Mouse (Mus musculus) midbrain, embryonic 15.5 days (tissue): ENCODE measurements around the gene Insm1. TPM values are rescaled to one million over a fixed set of nuclear protein-coding genes. Genes with fewer than 3 reads are reported as not detected.

Source experiments
- ATAC-seq: fragments of 200-750 bp; cut with Nextera tagmentation; replicated peaks from 2 replicates; pipeline ENCODE4 v1.8.0; 2017; ENCODE audit warnings: moderate TSS enrichment
- H3K27ac ChIP-seq: fragments of 300-500 bp; sonication (generic); 2 replicates; pipeline ENCODE4 v1.5.1; 2015; ENCODE audit warnings: mild to moderate bottlenecking, inconsistent platforms
- H3K27me3 ChIP-seq: fragments of 300-500 bp; sonication (generic); replicated peaks from 2 replicates; pipeline ENCODE4 v1.6.1; 2015; ENCODE audit warnings: inconsistent platforms
- H3K36me3 ChIP-seq: fragments of 300-500 bp; sonication (generic); replicated peaks from 2 replicates; pipeline ENCODE4 v1.6.1; 2015; ENCODE audit warnings: inconsistent platforms
- H3K4me1 ChIP-seq: fragments of 300-500 bp; sonication (generic); 2 replicates; pipeline ENCODE4 v1.6.1; 2015; ENCODE audit warnings: inconsistent platforms
- H3K4me2 ChIP-seq: fragments of 300-500 bp; sonication (generic); 2 replicates; pipeline ENCODE4 v1.6.1; 2015; ENCODE audit warnings: inconsistent platforms, mild to moderate bottlenecking, moderate library complexity
- H3K4me3 ChIP-seq: fragments of 300-500 bp; sonication (generic); 2 replicates; pipeline ENCODE4 v1.5.1; 2015; ENCODE audit warnings: mild to moderate bottlenecking, inconsistent platforms
- H3K9ac ChIP-seq: fragments of 300-500 bp; sonication (generic); 2 replicates; pipeline ENCODE4 v1.6.1; 2015; ENCODE audit warnings: mild to moderate bottlenecking, inconsistent platforms
- H3K9me3 ChIP-seq: fragments of 300-500 bp; sonication (generic); 2 replicates; pipeline ENCODE4 v1.6.1; 2016; ENCODE audit warnings: inconsistent platforms
- WGBS: fragments of 180-500 bp; shearing (Covaris S2); methylation state at CpG from one replicate; pipeline ENCODE4 v1.1.7; 2015; ENCODE audit warnings: mixed read lengths; 5-methylcytosine and 5-hydroxymethylcytosine counted together
- polyA plus RNA-seq: library from polyadenylated mRNA; unstranded; fragments of >200 nt; fragmentation: Nextera tagmentation; extraction: Ambion mirVana; gene quantifications from 2 replicates; pipeline ENCODE4 v1.2.1, GENCODE M21; 2015

The Insm1 gene
- polyA plus RNA-seq, 1 experiment from 2014 or later: 3.5 TPM

- H3K4me1 ChIP-seq: peaks cover 52% of the 10 kb centered on the region
- peak overlapping the region; percentile 18 for H3K4me3 ChIP-seq
- peak overlapping the region; percentile 44 for H3K4me2 ChIP-seq
- WGBS: under 1% methylated on average over 40 of the region's 40 CpGs
- peak; percentile 0; the same call in 1 of the 2 replicates for ATAC-seq
- H3K27ac ChIP-seq: peak overlapping the region; percentile 35
- peaks cover 6% of the 10 kb centered on the region; the same call in 1 of the 2 replicates for H3K27me3 ChIP-seq
- no peak overlapping the region for H3K9ac ChIP-seq
- no peaks in the 10 kb centered on the region for H3K9me3 ChIP-seq
- H3K36me3 ChIP-seq: no peaks in the 10 kb centered on the region
Measured at GRCm38 (mm10) chr2:146218161-146218691, 3.5 kb upstream of the Insm1 start.

- Histone ChIP-seq H3K4me3 (peak overlapping the region; percentile 15), H3K4me2 (peak overlapping the region; percentile 44; the same call in 1 of the 2 replicates), H3K9ac (no peak overlapping the region), H3K9me3 (no peaks in the 10 kb centered on the region), H3K27ac (peak overlapping the region; percentile 35; the same call in 1 of the 2 replicates), H3K4me1 (peaks cover 57% of the 10 kb centered on the region), H3K36me3 (no peaks in the 10 kb centered on the region), H3K27me3 (peaks cover 6% of the 10 kb centered on the region; the same call in 1 of the 2 replicates)
- ATAC-seq: no peak
- 4% methylated on average over 19 of the region's 19 CpGs for WGBS
Measured at GRCm38 (mm10) chr2:146218881-146219535, 2.7 kb upstream of the Insm1 start.

- no peak for ATAC-seq
- H3K27ac ChIP-seq: no peak overlapping the region
- peaks cover 53% of the 10 kb centered on the region for H3K4me1 ChIP-seq
- H3K9ac ChIP-seq: no peak overlapping the region
- no peaks in the 10 kb centered on the region for H3K9me3 ChIP-seq
- H3K4me3 ChIP-seq: no peak overlapping the region
- 14% methylated on average over 11 of the region's 11 CpGs for WGBS
- no peaks in the 10 kb centered on the region for H3K36me3 ChIP-seq
- H3K4me2 ChIP-seq: no peak overlapping the region; the same call in 1 of the 2 replicates
- H3K27me3 ChIP-seq: peaks cover 6% of the 10 kb centered on the region; the same call in 1 of the 2 replicates
Measured at GRCm38 (mm10) chr2:146219791-146220190, 1.9 kb upstream of the Insm1 start.

- Histone ChIP-seq H3K4me3 (peak overlapping the region; percentile 87), H3K27ac (peak overlapping the region; percentile 97), H3K9ac (peak overlapping the region; percentile 91; the same call in 1 of the 2 replicates), H3K9me3 (no peaks in the 10 kb centered on the region), H3K36me3 (no peaks in the 10 kb centered on the region), H3K4me2 (peak overlapping the region; percentile 91), H3K27me3 (peaks cover 6% of the 10 kb centered on the region; the same call in 1 of the 2 replicates), H3K4me1 (peaks cover 54% of the 10 kb centered on the region)
- ATAC-seq: no peak
- under 1% methylated on average over 24 of the region's 24 CpGs for WGBS
Measured at GRCm38 (mm10) chr2:146220591-146221075, 1.1 kb upstream of the Insm1 start.

- Histone ChIP-seq H3K36me3 (no peaks in the 10 kb centered on the region), H3K4me1 (peaks cover 60% of the 10 kb centered on the region), H3K27me3 (peaks cover 6% of the 10 kb centered on the region; the same call in 1 of the 2 replicates), H3K27ac (peak overlapping the region; percentile 97), H3K9me3 (no peaks in the 10 kb centered on the region), H3K9ac (peak overlapping the region; percentile 91), H3K4me3 (peak overlapping the region; percentile 87), H3K4me2 (peak overlapping the region; percentile 91)
- ATAC-seq: peak; percentile 88
- under 1% methylated on average over 43 of the region's 44 CpGs for WGBS
Measured at GRCm38 (mm10) chr2:146221929-146222278, 183 bp downstream of the Insm1 start.

- Histone ChIP-seq H3K4me3 (peak overlapping the region; percentile 87), H3K9me3 (no peaks in the 10 kb centered on the region), H3K9ac (peak overlapping the region; percentile 91), H3K27ac (peak overlapping the region; percentile 97), H3K27me3 (peaks cover 6% of the 10 kb centered on the region; the same call in 1 of the 2 replicates), H3K4me1 (peaks cover 56% of the 10 kb centered on the region), H3K36me3 (no peaks in the 10 kb centered on the region), H3K4me2 (peak overlapping the region; percentile 91)
- under 1% methylated on average over 127 of the region's 133 CpGs for WGBS
- ATAC-seq: peak; percentile 51
Measured at GRCm38 (mm10) chr2:146222279-146223175, 806 bp downstream of the Insm1 start.

GRCm38 (mm10) chr2:146223176-146223905 is 1.6 kb downstream of the Insm1 start:
- peaks cover 48% of the 10 kb centered on the region for H3K4me1 ChIP-seq
- peak overlapping the region; percentile 91 for H3K4me2 ChIP-seq
- H3K4me3 ChIP-seq: peak overlapping the region; percentile 87
- H3K27me3 ChIP-seq: peaks cover 6% of the 10 kb centered on the region; the same call in 1 of the 2 replicates
- H3K9ac ChIP-seq: peak overlapping the region; percentile 91
- ATAC-seq: peak; percentile 2
- peak overlapping the region; percentile 97 for H3K27ac ChIP-seq
- 2% methylated on average over 75 of the region's 75 CpGs for WGBS
- no peaks in the 10 kb centered on the region for H3K36me3 ChIP-seq
- H3K9me3 ChIP-seq: no peaks in the 10 kb centered on the region

- no peak for ATAC-seq
- Histone ChIP-seq H3K4me3 (peak overlapping the region; percentile 87), H3K36me3 (no peaks in the 10 kb centered on the region), H3K9ac (peak overlapping the region; percentile 91), H3K27ac (peak overlapping the region; percentile 97; the same call in 1 of the 2 replicates), H3K27me3 (peaks cover 3% of the 10 kb centered on the region; the same call in 1 of the 2 replicates), H3K9me3 (no peaks in the 10 kb centered on the region), H3K4me1 (peaks cover 41% of the 10 kb centered on the region), H3K4me2 (peak overlapping the region; percentile 91)
- WGBS: 7% methylated on average over 7 of the region's 7 CpGs
Measured at GRCm38 (mm10) chr2:146224141-146224540, 2.4 kb downstream of the Insm1 start.

GRCm38 (mm10) chr2:146225818-146226217 is 4.1 kb downstream of the Insm1 start:
- Histone ChIP-seq H3K9me3 (no peaks in the 10 kb centered on the region), H3K4me3 (peak overlapping the region; percentile 87), H3K4me1 (peaks cover 31% of the 10 kb centered on the region), H3K36me3 (no peaks in the 10 kb centered on the region), H3K4me2 (peak overlapping the region; percentile 91), H3K27me3 (no peaks in the 10 kb centered on the region), H3K9ac (no peak overlapping the region), H3K27ac (no peak overlapping the region)
- ATAC-seq: no peak
- 12% methylated on average over 6 of the region's 6 CpGs for WGBS

- peaks cover 24% of the 10 kb centered on the region for H3K4me1 ChIP-seq
- no peak overlapping the region for H3K9ac ChIP-seq
- H3K36me3 ChIP-seq: no peaks in the 10 kb centered on the region
- peak overlapping the region; percentile 91 for H3K4me2 ChIP-seq
- H3K27me3 ChIP-seq: no peaks in the 10 kb centered on the region
- no peaks in the 10 kb centered on the region for H3K9me3 ChIP-seq
- 11% methylated on average over 9 of the region's 9 CpGs for WGBS
- no peak overlapping the region for H3K4me3 ChIP-seq
- no peak overlapping the region for H3K27ac ChIP-seq
- ATAC-seq: no peak
Measured at GRCm38 (mm10) chr2:146226484-146226883, 4.8 kb downstream of the Insm1 start.

GRCm38 (mm10) chr2:146227646-146228045 is 5.9 kb downstream of the Insm1 start:
- Histone ChIP-seq H3K36me3 (no peaks in the 10 kb centered on the region), H3K27me3 (no peaks in the 10 kb centered on the region), H3K9me3 (no peaks in the 10 kb centered on the region), H3K4me2 (no peak overlapping the region), H3K9ac (no peak overlapping the region), H3K27ac (no peak overlapping the region), H3K4me3 (no peak overlapping the region), H3K4me1 (peaks cover 24% of the 10 kb centered on the region)
- 64% methylated on average over 3 of the region's 3 CpGs for WGBS
- ATAC-seq: no peak
